ENCODE assay signal across 10 mouse cellular contexts in the genomic region with DNA sequence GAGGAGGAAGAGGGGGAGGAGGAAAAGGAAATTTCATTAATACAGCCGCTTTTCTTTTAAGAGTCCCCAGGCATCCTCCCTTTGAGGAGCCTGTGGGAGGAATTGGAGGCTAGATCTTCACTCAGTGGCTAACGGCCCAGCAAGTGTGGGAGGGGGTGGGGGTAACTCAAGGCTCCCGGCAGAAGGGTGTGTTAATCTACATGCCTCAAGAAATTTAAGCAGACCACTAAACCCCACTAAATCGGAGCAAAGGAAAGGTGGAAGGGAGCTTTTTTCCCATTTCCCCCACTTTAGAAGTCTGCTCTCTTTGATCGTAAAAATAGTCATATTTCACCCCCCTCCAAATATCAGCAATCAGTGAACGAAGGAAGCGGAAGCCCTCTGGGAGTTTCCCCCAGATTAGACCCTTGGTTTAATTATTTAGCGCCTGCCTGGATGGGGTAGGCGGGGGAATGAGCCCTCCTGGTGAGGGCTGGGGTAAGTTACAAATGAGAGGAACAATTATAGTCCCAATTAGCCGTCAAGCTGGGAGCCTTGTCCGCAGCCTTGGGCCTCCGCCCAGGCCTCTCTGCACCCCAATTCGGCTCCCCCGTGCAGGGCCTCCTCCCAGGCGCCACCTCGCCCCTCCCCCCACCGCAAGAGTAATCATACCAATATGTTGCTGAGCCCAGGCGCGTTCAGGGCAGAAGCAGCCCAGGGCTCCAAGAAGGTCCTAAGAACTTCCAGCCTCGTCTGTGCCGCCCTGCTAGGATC. TPM values are rescaled to one million over a fixed set of nuclear protein-coding genes. Genes with fewer than 3 reads are reported as not detected.
DNase-seq lines count a peak whose midpoint lies in the region; ATAC-seq lines count a peak whose summit lies in the region.
"Had no signal": no experiment of that assay in that cellular context is flagged by ENCODE, and none has a peak within 500 bp of the region (broad histone marks: within the 10 kb centered on the region; RNA-seq: fewer than 3 reads in every experiment).

No protein-coding gene starts in this region.

- H3K4me2 ChIP-seq in midbrain, embryonic 11.5 days = no peak overlapping the region
- peak overlapping the region; percentile 27 for H3K4me2 ChIP-seq in forebrain, embryonic 12.5 days
- peak overlapping the region; percentile 33 for H3K4me2 ChIP-seq in neural tube, embryonic 12.5 days (replicated peaks)

- H3K4me3 ChIP-seq in heart, embryonic 10.5 days = peak overlapping the region; percentile 32; the same call in 1 of the 2 replicates
- H3K4me3 ChIP-seq in midbrain, embryonic 10.5 days = no peak overlapping the region
- H3K4me3 ChIP-seq in midbrain, embryonic 11.5 days (ENCODE audit: low read depth, low read length) = no peak overlapping the region
- H3K4me3 ChIP-seq in forebrain, embryonic 12.5 days (replicated peaks) = no peak overlapping the region; the same call in 1 of the 2 replicates
- no peak overlapping the region for H3K4me3 ChIP-seq in neural tube, embryonic 12.5 days

- no peak for ATAC-seq in midbrain, embryonic 11.5 days (ENCODE audit: low FRiP score)
- peak; percentile 74 for ATAC-seq in forebrain, embryonic 12.5 days (ENCODE audit: low FRiP score)
- no peak for ATAC-seq in neural tube, embryonic 12.5 days (ENCODE audit: low FRiP score, low read depth)

- H3K9me3 ChIP-seq in heart, embryonic 10.5 days = no peaks in the 10 kb centered on the region
- no peaks in the 10 kb centered on the region for H3K9me3 ChIP-seq in midbrain, embryonic 10.5 days (replicated peaks)
- no peaks in the 10 kb centered on the region for H3K9me3 ChIP-seq in midbrain, embryonic 11.5 days (ENCODE audit: control insufficient read depth, low read length)
- H3K9me3 ChIP-seq in forebrain, embryonic 12.5 days = no peaks in the 10 kb centered on the region
- H3K9me3 ChIP-seq in neural tube, embryonic 12.5 days = no peaks in the 10 kb centered on the region

- H3K36me3 ChIP-seq in heart, embryonic 10.5 days = no peaks in the 10 kb centered on the region
- H3K36me3 ChIP-seq in midbrain, embryonic 10.5 days = no peaks in the 10 kb centered on the region
- no peaks in the 10 kb centered on the region for H3K36me3 ChIP-seq in midbrain, embryonic 11.5 days (ENCODE audit: control insufficient read depth, insufficient read depth, low read length)
- H3K36me3 ChIP-seq in forebrain, embryonic 12.5 days (replicated peaks) = no peaks in the 10 kb centered on the region
- no peaks in the 10 kb centered on the region for H3K36me3 ChIP-seq in neural tube, embryonic 12.5 days

- no peak overlapping the region for H3K9ac ChIP-seq in midbrain, embryonic 11.5 days (ENCODE audit: low read length)
- H3K9ac ChIP-seq in forebrain, embryonic 12.5 days = peak overlapping the region; percentile 33; the same call in 1 of the 2 replicates
- no peak overlapping the region for H3K9ac ChIP-seq in neural tube, embryonic 12.5 days

- no peak for DNase-seq in heart, embryonic 10.5 days (ENCODE audit: low spot score)
- no peak for DNase-seq in heart, adult 9 months (ENCODE audit: low spot score in 2 of 2)
- no peak for DNase-seq in midbrain, embryonic 10.5 days (ENCODE audit: low spot score)
- DNase-seq in midbrain, embryonic 11.5 days (ENCODE audit: low spot score, missing footprints) = no peak
- DNase-seq in cerebellum, postnatal 36 days = no peak
- DNase-seq in urinary bladder, postnatal 10 days (ENCODE audit: low spot score) = no peak
- DNase-seq: B cell, adult 2 months; layer of hippocampus, postnatal 36 days had no signal

- H3K4me1 ChIP-seq in heart, embryonic 10.5 days = peaks cover 48% of the 10 kb centered on the region
- H3K4me1 ChIP-seq in midbrain, embryonic 10.5 days = peaks cover 32% of the 10 kb centered on the region
- no peaks in the 10 kb centered on the region for H3K4me1 ChIP-seq in midbrain, embryonic 11.5 days (ENCODE audit: control insufficient read depth, insufficient read depth, low read length)
- H3K4me1 ChIP-seq in forebrain, embryonic 12.5 days = peaks cover 15% of the 10 kb centered on the region
- H3K4me1 ChIP-seq in neural tube, embryonic 12.5 days = peaks cover 5% of the 10 kb centered on the region

- H3K27ac ChIP-seq in heart, embryonic 10.5 days = peak overlapping the region; percentile 83
- H3K27ac ChIP-seq in midbrain, embryonic 10.5 days (replicated peaks) = 0 out of 2 replicates have a peak overlapping the region, but pooled peaks have one; percentile 33
- no peak overlapping the region for H3K27ac ChIP-seq in midbrain, embryonic 11.5 days (ENCODE audit: low read depth, low read length)
- H3K27ac ChIP-seq in forebrain, embryonic 12.5 days = peak overlapping the region; percentile 73
- H3K27ac ChIP-seq in neural tube, embryonic 12.5 days = no peak overlapping the region; the same call in 1 of the 2 replicates

- no peaks in the 10 kb centered on the region for H3K27me3 ChIP-seq in heart, embryonic 10.5 days (ENCODE audit: insufficient read depth, poor library complexity, severe bottlenecking)
- H3K27me3 ChIP-seq in midbrain, embryonic 10.5 days (ENCODE audit: low read depth, poor library complexity, severe bottlenecking) = no peaks in the 10 kb centered on the region
- no peaks in the 10 kb centered on the region for H3K27me3 ChIP-seq in midbrain, embryonic 11.5 days (ENCODE audit: control insufficient read depth, insufficient read depth, low read length)
- H3K27me3 ChIP-seq in forebrain, embryonic 12.5 days = no peaks in the 10 kb centered on the region
- H3K27me3 ChIP-seq in neural tube, embryonic 12.5 days (replicated peaks) = peaks cover 9% of the 10 kb centered on the region; the same call in 1 of the 2 replicates

- 19% methylated on average over 21 of the region's 21 CpGs for WGBS in heart, embryonic 10.5 days
- WGBS in midbrain, embryonic 10.5 days = 19% methylated on average over 21 of the region's 21 CpGs
- WGBS in midbrain, embryonic 11.5 days = 16% methylated on average over 21 of the region's 21 CpGs
- WGBS in forebrain, embryonic 12.5 days = 6% methylated on average over 21 of the region's 21 CpGs
- whole genome bisulfite sequencing in neural tube, embryonic 12.5 days = 8% methylated on average over 21 of the region's 21 CpGs

RNA-seq across cellular contexts. Expression of gene Prrx2, which starts 1.6 kb away (rescaled TPM):
- polyA plus RNA-seq in heart, embryonic 10.5 days (2016; fragmentation: Nextera tagmentation; extraction: Ambion mirVana) = 49.1 and 73.9 TPM in 2 replicates
- polyA plus RNA-seq in midbrain, embryonic 10.5 days (2016; fragmentation: Nextera tagmentation; extraction: Ambion mirVana) = 22.3 and 29.5 TPM in 2 replicates
- 20.1 and 24.4 TPM in 2 replicates for polyA plus RNA-seq in midbrain, embryonic 11.5 days (2014; fragmentation: Nextera tagmentation; extraction: Ambion mirVana)
- polyA plus RNA-seq in forebrain, embryonic 12.5 days (2016; fragmentation: Nextera tagmentation; extraction: Ambion mirVana) = 16.0 and 19.8 TPM in 2 replicates
- 9.8 and 11.3 TPM in 2 replicates for polyA plus RNA-seq in neural tube, embryonic 12.5 days (2016; fragmentation: Nextera tagmentation; extraction: Ambion mirVana)

RNA-seq across cellular contexts. Expression of gene Asb6, which starts 6.3 kb away (rescaled TPM):
- polyA plus RNA-seq in heart, embryonic 10.5 days (2016; fragmentation: Nextera tagmentation; extraction: Ambion mirVana) = 31.3 and 40.1 TPM in 2 replicates
- polyA plus RNA-seq in midbrain, embryonic 10.5 days (2016; fragmentation: Nextera tagmentation; extraction: Ambion mirVana) = 43.9 and 45.8 TPM in 2 replicates
- 23.0 and 31.0 TPM in 2 replicates for polyA plus RNA-seq in midbrain, embryonic 11.5 days (2014; fragmentation: Nextera tagmentation; extraction: Ambion mirVana)
- polyA plus RNA-seq in forebrain, embryonic 12.5 days (2016; fragmentation: Nextera tagmentation; extraction: Ambion mirVana) = 36.4 and 39.4 TPM in 2 replicates
- polyA plus RNA-seq in neural tube, embryonic 12.5 days (2016; fragmentation: Nextera tagmentation; extraction: Ambion mirVana) = 38.0 and 41.3 TPM in 2 replicates

RNA-seq across cellular contexts. Expression of gene Ntmt1, which starts 28.8 kb away (rescaled TPM):
- polyA plus RNA-seq in heart, embryonic 10.5 days (2016; fragmentation: Nextera tagmentation; extraction: Ambion mirVana) = 102 and 116 TPM in 2 replicates
- polyA plus RNA-seq in midbrain, embryonic 10.5 days (2016; fragmentation: Nextera tagmentation; extraction: Ambion mirVana) = 126 and 127 TPM in 2 replicates
- polyA plus RNA-seq in midbrain, embryonic 11.5 days (2014; fragmentation: Nextera tagmentation; extraction: Ambion mirVana) = 98.7 and 107 TPM in 2 replicates
- 101 and 104 TPM in 2 replicates for polyA plus RNA-seq in forebrain, embryonic 12.5 days (2016; fragmentation: Nextera tagmentation; extraction: Ambion mirVana)
- polyA plus RNA-seq in neural tube, embryonic 12.5 days (2016; fragmentation: Nextera tagmentation; extraction: Ambion mirVana) = 111 and 119 TPM in 2 replicates

RNA-seq across cellular contexts. Expression of gene 1700001O22Rik, which starts 33.0 kb away (rescaled TPM):
- 1.3 and 1.8 TPM in 2 replicates for polyA plus RNA-seq in heart, embryonic 10.5 days (2016; fragmentation: Nextera tagmentation; extraction: Ambion mirVana)
- 3.5 and 4.0 TPM in 2 replicates for polyA plus RNA-seq in midbrain, embryonic 10.5 days (2016; fragmentation: Nextera tagmentation; extraction: Ambion mirVana)
- 1.5 and 2.5 TPM in 2 replicates for polyA plus RNA-seq in midbrain, embryonic 11.5 days (2014; fragmentation: Nextera tagmentation; extraction: Ambion mirVana)
- polyA plus RNA-seq in forebrain, embryonic 12.5 days (2016; fragmentation: Nextera tagmentation; extraction: Ambion mirVana) = 4.2 and 4.5 TPM in 2 replicates
- polyA plus RNA-seq in neural tube, embryonic 12.5 days (2016; fragmentation: Nextera tagmentation; extraction: Ambion mirVana) = 2.0 and 2.6 TPM in 2 replicates

Comparison
In these comparisons a context has a peak if more than half of its experiments do, and no peak if none do; other contexts are left out.
1. H3K27ac ChIP-seq: peak in heart, embryonic 10.5 days (single experiment), midbrain, embryonic 10.5 days (single experiment) and forebrain, embryonic 12.5 days (single experiment); none in midbrain, embryonic 11.5 days (single experiment) and neural tube, embryonic 12.5 days (single experiment).